Mouse (Mus musculus): ENCODE results near the gene Hmbs.
"Not testable (repeated sequence)": the region's sequence is repeated elsewhere in the genome, so short reads cannot be mapped to it uniquely, and the experiment has no call there.

Hmbs gene

GRCm38 (mm10) chr9:44345570-44346433 is 1.8 kb upstream of the Hmbs start:
- no peak for DNase-seq (ENCODE audit: low read depth)

DNA sequence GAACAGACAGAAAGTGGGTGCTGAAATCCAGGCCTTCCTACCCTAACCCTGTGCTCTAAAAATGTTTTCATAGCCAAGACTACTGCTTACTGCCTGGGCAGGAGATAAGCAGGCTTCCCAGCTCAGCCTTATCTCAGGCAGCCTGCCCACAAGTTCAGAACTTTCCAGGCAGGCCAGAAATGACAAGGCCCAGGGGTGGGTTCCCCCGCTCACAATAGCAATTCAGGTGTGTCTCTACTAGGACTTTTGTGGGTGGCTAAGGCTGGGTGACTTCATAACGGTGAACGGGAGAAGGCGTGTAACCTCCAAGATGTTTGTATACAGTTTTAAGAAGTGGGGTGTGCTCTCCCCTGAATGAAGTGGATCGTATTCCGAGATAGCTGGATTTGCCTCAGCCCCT is 738 bp downstream of the Hmbs start:
- no peak for DNase-seq (ENCODE audit: low read depth)

GRCm38 (mm10) chr9:44342605-44343004 is 1.4 kb downstream of the Hmbs start:
- no peak for DNase-seq (ENCODE audit: low read depth)

DNA sequence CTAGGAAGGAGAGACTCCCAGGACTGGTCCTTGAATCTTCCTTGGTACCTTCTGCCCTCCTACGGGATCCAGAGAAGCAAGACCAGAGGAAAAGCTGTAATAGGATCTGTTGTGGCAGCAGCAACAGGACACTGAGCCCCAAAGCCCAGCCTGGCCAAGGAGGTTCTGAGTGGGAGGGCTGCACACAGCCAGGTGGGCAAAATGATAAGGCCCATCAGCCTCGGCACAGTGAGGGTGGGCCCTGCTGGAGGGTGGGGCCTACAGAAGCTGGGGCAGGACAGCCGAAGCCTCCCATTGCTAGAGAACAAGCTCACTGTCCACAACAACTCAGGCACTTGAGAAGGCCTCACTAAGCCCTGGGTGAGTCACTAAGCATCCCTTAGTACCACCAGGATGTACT is 1.9 kb downstream of the Hmbs start:
- DNase-seq (ENCODE audit: low read depth) = no peak

DNA sequence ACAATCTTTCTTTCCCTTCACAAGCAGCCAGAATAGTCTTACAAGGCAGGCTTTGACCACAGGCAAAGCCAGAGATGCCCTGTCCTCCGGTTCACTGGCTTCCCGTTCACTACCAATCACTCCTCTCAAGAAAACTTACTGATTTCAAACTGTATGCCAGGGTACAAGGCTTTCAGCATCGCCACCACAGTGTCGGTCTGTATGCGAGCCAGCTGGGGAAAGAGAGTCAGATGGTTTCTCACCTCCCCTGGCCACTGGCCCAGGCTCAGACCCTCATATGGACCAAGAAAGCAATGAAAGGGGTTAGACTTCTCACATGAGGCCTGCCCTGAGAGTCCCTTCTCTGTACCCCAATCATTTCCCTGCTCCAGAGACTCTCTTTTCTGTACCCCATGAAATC is 2.5 kb downstream of the Hmbs start:
- DNase-seq (ENCODE audit: low read depth) = no peak

DNA sequence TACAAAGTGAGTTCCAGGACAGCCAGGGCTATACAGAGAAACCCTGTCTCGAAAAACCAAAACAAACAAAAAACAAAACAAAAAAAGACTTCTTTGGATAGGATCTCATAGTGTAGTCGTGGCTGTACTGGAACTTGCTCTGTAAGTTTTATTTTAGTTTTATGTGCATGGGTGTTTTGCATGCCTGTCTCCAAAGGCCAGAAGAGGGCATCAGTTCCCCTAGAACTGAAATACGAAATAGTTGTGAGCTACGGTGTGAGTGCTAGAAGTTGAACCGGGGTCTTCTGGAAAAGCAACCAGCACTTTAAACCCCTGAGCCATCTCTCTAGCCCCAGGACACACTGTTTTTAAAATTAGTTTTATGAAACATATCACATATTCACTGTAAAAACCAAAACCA is 5.5 kb downstream of the Hmbs start:
- no peak for DNase-seq (ENCODE audit: low read depth)

- no peak for DNase-seq (ENCODE audit: low read depth)
These were observed 6.4 kb downstream of the Hmbs start for GRCm38 (mm10) chr9:44337436-44338169.

DNA sequence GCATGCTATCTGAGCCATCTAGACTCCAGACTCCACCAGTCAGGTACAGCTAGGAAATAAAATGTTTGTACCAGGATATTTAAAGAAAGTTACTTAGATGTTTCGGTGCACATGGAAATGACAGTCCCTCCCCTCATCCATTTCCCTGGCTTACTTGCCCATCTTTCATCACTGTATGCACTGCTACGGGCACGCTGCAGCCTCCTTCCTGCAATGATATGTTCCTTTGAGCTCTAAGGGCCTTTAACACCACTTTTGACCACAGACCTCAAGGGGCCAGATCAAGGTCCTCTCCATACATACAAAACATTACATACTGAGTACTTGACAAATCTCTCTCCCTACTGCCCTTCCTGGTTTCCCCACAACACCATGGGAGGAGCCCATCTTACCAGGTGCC is 7.1 kb downstream of the Hmbs start:
- DNase-seq (ENCODE audit: low read depth) = no peak

GRCm38 (mm10) chr9:44336513-44336912 is 7.5 kb downstream of the Hmbs start:
- not testable (repeated sequence) for DNase-seq (ENCODE audit: low read depth)

DNA sequence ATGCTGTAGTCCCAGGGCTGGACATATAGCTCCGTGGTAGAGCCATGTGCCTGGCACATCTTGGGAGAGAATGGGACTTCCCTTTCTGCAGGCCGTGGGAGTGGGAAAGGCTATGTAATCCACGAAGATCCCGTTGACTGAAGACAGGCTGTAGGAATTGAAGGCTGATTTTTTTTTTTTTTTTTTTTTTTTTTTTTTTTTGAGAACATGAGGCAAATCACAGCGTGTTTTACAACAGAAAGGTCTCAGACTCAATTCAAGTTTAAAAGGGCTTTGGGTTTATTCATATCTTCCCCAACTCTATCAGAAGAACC is 8.0 kb downstream of the Hmbs start:
- DNase-seq (ENCODE audit: low read depth) = no peak

GRCm38 (mm10) chr9:44335331-44336092 is 8.5 kb downstream of the Hmbs start:
- DNase-seq (ENCODE audit: low read depth) = peak; percentile 39

DNA sequence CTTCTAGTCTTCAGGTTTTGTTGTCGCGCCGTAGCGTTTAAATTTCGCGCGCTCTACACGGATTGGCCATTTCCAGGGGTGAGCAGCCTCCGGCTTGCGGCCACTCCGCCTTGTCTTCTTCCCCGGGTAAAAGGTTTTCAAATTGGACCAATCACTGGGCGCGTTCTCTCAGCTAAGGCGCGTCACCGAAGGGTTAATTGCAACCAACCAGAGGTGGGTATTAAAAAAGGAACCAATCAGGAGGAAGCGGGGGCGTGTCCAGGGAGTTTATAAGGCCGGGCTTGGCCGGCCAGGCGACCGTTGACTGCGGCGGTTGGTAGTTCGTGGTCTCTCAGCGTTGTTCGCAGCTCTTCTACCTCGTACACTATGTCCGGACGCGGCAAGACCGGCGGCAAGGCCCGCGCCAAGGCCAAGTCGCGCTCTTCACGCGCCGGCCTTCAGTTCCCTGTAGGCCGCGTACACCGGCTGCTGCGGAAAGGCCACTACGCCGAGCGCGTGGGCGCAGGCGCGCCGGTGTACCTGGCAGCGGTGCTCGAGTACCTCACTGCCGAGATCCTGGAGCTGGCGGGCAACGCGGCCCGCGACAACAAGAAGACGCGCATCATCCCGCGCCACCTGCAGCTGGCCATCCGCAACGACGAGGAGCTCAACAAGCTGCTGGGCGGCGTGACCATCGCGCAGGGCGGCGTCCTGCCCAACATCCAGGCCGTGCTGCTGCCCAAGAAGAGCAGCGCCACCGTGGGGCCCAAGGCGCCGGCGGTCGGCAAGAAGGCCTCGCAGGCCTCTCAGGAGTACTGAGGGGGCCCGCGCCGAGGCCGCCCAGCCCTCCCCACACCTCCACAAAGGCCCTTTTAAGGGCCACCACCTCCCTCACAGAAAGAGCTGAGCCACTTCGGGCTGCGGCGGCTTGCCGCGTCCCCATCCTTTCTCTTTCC is 9.4 kb downstream of the Hmbs start, which contains the start of gene H2afx:
Gene H2afx, plus strand, starts transcription at position 299 of the 935 bp plus-strand sequence.
- DNase-seq (ENCODE audit: low read depth) = peak; percentile 98

DNA sequence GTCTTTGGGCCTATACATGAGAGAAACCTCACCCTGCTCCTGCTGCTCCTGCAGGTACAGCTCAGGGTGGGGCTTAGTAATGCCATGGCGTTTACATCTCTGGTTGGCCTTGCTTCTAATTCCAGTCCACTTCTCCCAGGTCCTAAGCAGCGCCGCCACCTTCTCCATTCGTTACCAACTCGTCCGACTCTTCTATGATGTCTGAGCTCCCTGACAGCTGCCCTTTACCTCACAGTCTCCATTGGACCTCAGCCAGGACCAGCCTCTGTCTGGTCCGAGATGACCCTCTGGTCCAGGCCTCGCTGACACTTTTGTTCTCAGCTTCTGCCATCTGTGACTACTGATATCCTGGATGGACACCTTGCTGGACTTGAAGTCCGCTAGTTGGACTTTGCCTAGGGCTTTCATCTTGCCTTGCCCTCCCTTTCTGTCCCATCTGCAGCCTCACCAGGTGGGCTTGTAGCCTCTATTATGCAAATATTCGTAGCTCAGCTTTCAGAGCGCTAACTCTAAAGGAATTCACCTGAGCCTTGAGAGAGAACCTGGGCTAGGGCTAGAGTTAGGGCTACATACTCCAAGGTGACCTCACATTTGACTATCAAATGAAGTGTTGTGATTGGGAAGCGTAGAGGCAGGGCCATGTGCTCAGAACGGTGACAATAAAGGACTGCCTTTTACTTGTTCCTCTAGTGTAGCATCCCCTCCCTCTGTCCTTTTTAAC is 10.9 kb downstream of the Hmbs start:
- DNase-seq (ENCODE audit: low read depth) = no peak

DNA sequence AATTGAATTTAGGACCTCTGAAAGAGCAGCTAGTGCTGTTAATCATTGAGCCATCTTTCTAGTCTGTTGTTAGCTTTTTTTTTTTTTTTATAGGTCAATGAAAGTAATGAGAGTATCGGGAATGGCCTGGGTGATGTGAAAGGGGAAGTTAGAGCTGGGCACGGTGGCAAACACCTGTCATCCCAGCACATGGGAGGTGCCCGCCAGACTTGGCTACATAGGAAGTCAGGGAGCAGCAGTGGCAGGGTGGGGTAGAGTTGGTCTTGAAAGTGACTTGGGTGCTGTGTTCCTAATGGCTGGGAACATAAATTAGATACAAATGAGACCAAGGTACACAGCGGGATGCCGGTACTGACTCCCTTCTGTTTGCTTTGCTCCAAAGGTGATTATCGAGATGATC is 13.3 kb downstream of the Hmbs start:
- DNase-seq (ENCODE audit: low read depth) = no peak

GRCm38 (mm10) chr9:44327926-44328325 is 16.1 kb downstream of the Hmbs start:
- no peak for DNase-seq (ENCODE audit: low read depth)

DNA sequence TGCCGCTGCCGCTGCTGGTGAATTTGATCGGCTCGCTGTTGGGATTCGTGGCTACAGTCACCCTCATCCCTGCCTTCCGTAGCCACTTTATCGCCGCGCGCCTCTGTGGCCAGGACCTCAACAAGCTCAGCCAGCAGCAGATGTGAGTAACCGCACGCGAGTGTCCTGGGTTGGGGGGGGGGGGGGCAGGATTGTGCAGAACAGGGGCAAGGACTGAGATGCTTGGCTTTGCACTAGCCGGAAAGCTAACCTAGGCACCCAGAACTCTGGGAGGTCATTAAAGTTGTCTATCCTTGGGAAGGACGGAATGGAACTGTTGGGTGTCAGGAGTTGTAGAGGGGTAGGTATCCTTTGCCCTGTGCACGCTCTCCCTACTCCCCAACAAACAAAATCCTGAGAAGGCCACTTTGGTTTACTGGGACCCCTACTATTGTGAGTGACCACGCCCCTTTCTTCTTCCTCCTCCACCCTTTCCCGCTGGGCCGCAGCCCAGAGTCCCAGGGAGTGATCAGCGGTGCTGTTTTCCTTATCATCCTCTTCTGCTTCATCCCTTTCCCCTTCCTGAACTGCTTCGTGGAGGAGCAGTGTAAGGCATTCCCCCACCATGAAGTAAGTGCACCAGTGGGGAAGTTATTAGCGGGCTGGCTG is 16.8 kb downstream of the Hmbs start:
- no peak for DNase-seq (ENCODE audit: low read depth)

- DNase-seq (ENCODE audit: low read depth) = peak; percentile 91
These were observed 17.5 kb downstream of the Hmbs start for GRCm38 (mm10) chr9:44326371-44327063.

DNA sequence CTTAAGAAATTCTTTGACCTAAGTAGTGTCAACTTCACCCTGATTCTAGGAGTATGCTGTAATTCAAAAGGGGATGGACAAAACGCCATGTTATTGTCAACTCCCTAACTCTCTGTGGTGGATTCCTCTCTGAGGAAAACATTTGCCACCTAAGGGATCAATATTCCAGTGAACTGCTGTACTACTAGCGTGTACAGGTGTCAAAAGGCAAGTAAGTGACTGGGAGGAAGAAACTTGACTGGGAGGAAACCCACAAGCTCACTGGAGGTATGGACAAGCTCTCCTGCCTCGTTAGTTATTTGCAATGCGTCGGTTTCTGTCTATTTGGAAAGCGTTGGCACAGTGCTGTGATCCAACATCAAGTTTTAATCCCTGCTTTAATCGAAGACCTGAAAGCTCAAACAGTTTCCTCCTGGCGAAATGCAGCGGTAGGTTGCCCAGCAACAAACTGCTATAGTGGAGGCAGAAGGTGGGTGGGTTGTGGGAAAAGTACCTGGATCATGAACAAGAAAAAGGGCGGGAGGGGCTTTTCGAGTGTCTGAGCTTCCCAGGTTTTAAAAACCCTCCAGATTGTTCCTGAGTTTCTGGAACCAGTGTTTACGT is 18.2 kb downstream of the Hmbs start, which contains the start of gene Dpagt1:
Gene Dpagt1, plus strand, starts transcription at position 252 of the 603 bp plus-strand sequence.
- peak; percentile 42 for DNase-seq (ENCODE audit: low read depth)
